Mouse (Mus musculus) hindbrain, postnatal 0 days (tissue): ENCODE measurements at regions not wholly inside any gene's neighbourhood (a gene's known extent, or its start where the extent isn't known, plus 50 kb on each side); places are given as distances from the start of the nearest gene placed in this dataset.

Source experiments
- ATAC-seq: fragments of 200-750 bp; cut with Nextera tagmentation; 2 replicates; pipeline ENCODE4 v1.8.0; 2017; ENCODE audit warnings: mild to moderate bottlenecking, moderate TSS enrichment, moderate library complexity
- DNase-seq: peaks from one replicate; pipeline ENCODE4 v3.0.0-alpha.2; 2015; ENCODE audit warnings: low spot score
- H3K27ac ChIP-seq: fragments of 300-500 bp; sonication (generic); 2 replicates; pipeline ENCODE4 v1.5.1; 2014; ENCODE audit warnings: mild to moderate bottlenecking
- H3K27me3 ChIP-seq: fragments of 300-500 bp; sonication (generic); 2 replicates; pipeline ENCODE4 v1.6.1; 2014; ENCODE audit warnings: low read length, mixed read lengths; ENCODE audit not compliant: insufficient read depth
- H3K36me3 ChIP-seq: fragments of 300-500 bp; sonication (generic); 2 replicates; pipeline ENCODE4 v1.6.1; 2014; ENCODE audit warnings: low read length, mixed read lengths; ENCODE audit not compliant: insufficient read depth
- H3K4me1 ChIP-seq: fragments of 300-500 bp; sonication (generic); 2 replicates; pipeline ENCODE4 v1.6.1; 2014; ENCODE audit warnings: antibody characterized with exemption, low read length, mixed read lengths; ENCODE audit not compliant: insufficient read depth
- H3K4me2 ChIP-seq: fragments of 300-500 bp; sonication (generic); 2 replicates; pipeline ENCODE4 v1.6.1; 2014; ENCODE audit warnings: low read depth, mild to moderate bottlenecking, low read length, moderate library complexity, mixed read lengths
- H3K4me3 ChIP-seq: fragments of 300-500 bp; sonication (generic); 2 replicates; pipeline ENCODE4 v1.5.1; 2014; ENCODE audit warnings: low read length
- H3K9ac ChIP-seq: fragments of 300-500 bp; sonication (generic); replicated peaks from 2 replicates; pipeline ENCODE4 v1.6.1; 2014; ENCODE audit warnings: mild to moderate bottlenecking, low read length, moderate library complexity, mixed read lengths
- H3K9me3 ChIP-seq: fragments of 300-500 bp; sonication (generic); 2 replicates; pipeline ENCODE4 v1.6.1; 2016; ENCODE audit warnings: low read length, mixed read lengths
- CTCF ChIP-seq: IDR thresholded peaks from 2 replicates; pipeline ENCODE4 v1.5.1; 2016; ENCODE audit warnings: antibody characterized with exemption, control low read depth, low read depth
- WGBS: fragments of 180-500 bp; shearing (Covaris S2); extraction: QIAGEN DNeasy Blood & Tissue Kit; methylation state at CpG from one replicate; pipeline ENCODE4 v1.1.7; 2014; 5-methylcytosine and 5-hydroxymethylcytosine counted together

GRCm38 (mm10) chr11:56442381-56442780 lies 401.6 kb upstream of the Nmur2 start:
- Histone ChIP-seq H3K27ac (no peak overlapping the region), H3K4me3 (no peak overlapping the region), H3K36me3 (no peaks in the 10 kb centered on the region), H3K9ac (no peak overlapping the region), H3K27me3 (no peaks in the 10 kb centered on the region), H3K4me1 (peaks cover 5% of the 10 kb centered on the region; the same call in 1 of the 2 replicates), H3K4me2 (no peak overlapping the region), H3K9me3 (no peaks in the 10 kb centered on the region)
- no peak for TF ChIP-seq CTCF
- WGBS, result 56% methylated on average over 3 of the region's 3 CpGs
- peak; percentile 12 for DNase-seq
- no peak for ATAC-seq

- WGBS, result 14% methylated on average over 2 of the region's 2 CpGs
- peaks cover 5% of the 10 kb centered on the region; the same call in 1 of the 2 replicates for H3K4me1 ChIP-seq
- DNase-seq, result peak; percentile 9
- H3K4me3 ChIP-seq, result no peak overlapping the region
- no peak overlapping the region for H3K9ac ChIP-seq
- H3K36me3 ChIP-seq, result no peaks in the 10 kb centered on the region
- TF ChIP-seq CTCF, result no peak
- no peak overlapping the region for H3K27ac ChIP-seq
- no peak overlapping the region for H3K4me2 ChIP-seq
- ATAC-seq, result no peak
- no peaks in the 10 kb centered on the region for H3K27me3 ChIP-seq
- H3K9me3 ChIP-seq, result no peaks in the 10 kb centered on the region
These were observed 400.3 kb upstream of the Nmur2 start for GRCm38 (mm10) chr11:56441071-56441470.

GRCm38 (mm10) chr11:56431089-56431488 lies 390.3 kb upstream of the Nmur2 start:
- Histone ChIP-seq H3K9ac (no peak overlapping the region), H3K4me2 (no peak overlapping the region), H3K27me3 (no peaks in the 10 kb centered on the region), H3K36me3 (no peaks in the 10 kb centered on the region), H3K9me3 (no peaks in the 10 kb centered on the region), H3K4me3 (no peak overlapping the region), H3K4me1 (no peaks in the 10 kb centered on the region), H3K27ac (no peak overlapping the region)
- TF ChIP-seq CTCF, result no peak
- DNase-seq (no peak), ATAC-seq (no peak)
- 81% methylated on average over 3 of the region's 3 CpGs for WGBS

GRCm38 (mm10) chr11:56384761-56385160 lies 344.0 kb upstream of the Nmur2 start:
- no peak for TF ChIP-seq CTCF
- Histone ChIP-seq H3K27ac (no peak overlapping the region), H3K36me3 (no peaks in the 10 kb centered on the region), H3K9me3 (no peaks in the 10 kb centered on the region), H3K27me3 (no peaks in the 10 kb centered on the region), H3K4me3 (no peak overlapping the region), H3K4me2 (no peak overlapping the region), H3K9ac (no peak overlapping the region), H3K4me1 (no peaks in the 10 kb centered on the region)
- DNase-seq (no peak), ATAC-seq (no peak)
- 68% methylated on average over 1 of the region's 1 CpGs for WGBS

GRCm38 (mm10) chr11:56377535-56377934 lies 336.7 kb upstream of the Nmur2 start:
- DNase-seq (no peak), ATAC-seq (no peak)
- H3K36me3 ChIP-seq, result no peaks in the 10 kb centered on the region
- H3K9me3 ChIP-seq, result no peaks in the 10 kb centered on the region
- no peaks in the 10 kb centered on the region for H3K4me1 ChIP-seq
- TF ChIP-seq CTCF, result no peak
- H3K27me3 ChIP-seq, result no peaks in the 10 kb centered on the region
- 68% methylated on average over 5 of the region's 5 CpGs for WGBS
- H3K4me3 ChIP-seq, result no peak overlapping the region
- no peak overlapping the region for H3K4me2 ChIP-seq
- H3K9ac ChIP-seq, result no peak overlapping the region
- H3K27ac ChIP-seq, result no peak overlapping the region

GRCm38 (mm10) chr11:56374329-56374728 lies 333.5 kb upstream of the Nmur2 start:
- H3K27me3 ChIP-seq, result no peaks in the 10 kb centered on the region
- no peak overlapping the region for H3K27ac ChIP-seq
- WGBS, result 68% methylated on average over 6 of the region's 6 CpGs
- H3K4me2 ChIP-seq, result no peak overlapping the region
- ATAC-seq, result no peak
- H3K9me3 ChIP-seq, result no peaks in the 10 kb centered on the region
- TF ChIP-seq CTCF, result 0 out of 2 replicates have a peak, but pooled peaks have one; percentile 8
- no peaks in the 10 kb centered on the region for H3K36me3 ChIP-seq
- DNase-seq, result no peak
- no peak overlapping the region for H3K4me3 ChIP-seq
- H3K9ac ChIP-seq, result no peak overlapping the region
- no peaks in the 10 kb centered on the region for H3K4me1 ChIP-seq

GRCm38 (mm10) chr11:56373624-56374023 lies 332.8 kb upstream of the Nmur2 start:
- no peak overlapping the region for H3K4me3 ChIP-seq
- no peak for TF ChIP-seq CTCF
- ATAC-seq (no peak), DNase-seq (no peak)
- no peaks in the 10 kb centered on the region for H3K4me1 ChIP-seq
- H3K27me3 ChIP-seq, result no peaks in the 10 kb centered on the region
- no peak overlapping the region for H3K9ac ChIP-seq
- H3K27ac ChIP-seq, result no peak overlapping the region
- WGBS, result 58% methylated on average over 4 of the region's 4 CpGs
- no peaks in the 10 kb centered on the region for H3K9me3 ChIP-seq
- H3K4me2 ChIP-seq, result no peak overlapping the region
- H3K36me3 ChIP-seq, result no peaks in the 10 kb centered on the region
